Mouse (Mus musculus) small intestine, adult 2 months (tissue): Measurements from ENCODE around the gene C530008M17Rik.
A peak's percentile ranks its signal among the peaks of the same experiment; 100 is the strongest.

Experiments
- CTCF ChIP-seq: fragments of 200-500 bp; IDR thresholded peaks from 2 replicates; pipeline ENCODE4 v1.5.1; 2012; ENCODE audit warnings: low read depth, mild to moderate bottlenecking, control low read depth, inconsistent platforms, low read length, moderate library complexity, mixed read lengths; ENCODE audit not compliant: insufficient replicate concordance, insufficient read length; ENCODE audit errors: extremely low read depth
- POLR2A ChIP-seq: fragments of 200-500 bp; IDR thresholded peaks from 2 replicates; pipeline ENCODE4 v1.6.1; 2012; ENCODE audit warnings: low read depth, mild to moderate bottlenecking, control low read depth, inconsistent platforms, low read length, moderate library complexity

DNA sequence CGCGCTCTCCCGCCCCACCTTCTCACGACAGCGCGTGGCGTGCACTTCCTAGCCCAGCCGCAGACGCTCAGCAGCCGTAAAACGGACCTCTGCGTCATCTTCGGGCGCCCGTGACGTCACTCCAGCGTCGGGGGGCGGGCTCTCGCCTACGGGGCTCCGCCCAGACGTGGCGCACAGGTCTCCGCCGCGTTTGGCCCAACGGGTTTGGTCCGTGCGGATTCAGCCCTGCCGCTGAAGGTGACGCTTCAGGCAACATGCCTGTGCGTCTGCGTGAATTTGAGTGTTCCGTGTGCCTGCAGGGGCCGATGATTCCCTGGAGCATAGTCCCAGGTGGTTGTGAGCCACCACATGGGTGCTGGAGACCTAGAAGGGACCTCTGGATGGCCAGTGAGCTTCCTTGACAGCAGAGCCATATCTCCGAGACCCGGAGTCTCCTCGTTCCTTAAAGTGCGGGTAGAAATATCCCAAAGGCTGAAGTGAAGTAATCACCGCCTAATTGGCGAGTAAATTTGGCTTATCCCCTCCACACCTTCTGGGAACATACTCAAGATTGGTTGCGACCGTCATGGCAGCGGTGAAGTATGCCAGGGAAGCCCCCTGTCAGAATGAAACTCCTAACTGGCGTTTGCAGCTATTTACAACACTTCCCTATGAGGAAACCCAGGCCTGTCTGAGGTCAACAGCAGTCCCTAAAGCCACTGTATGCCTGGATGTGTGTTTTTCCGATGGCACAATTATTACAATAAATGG is 249.3 kb downstream of the C530008M17Rik start, which contains the start of gene Aasdh:
- TF ChIP-seq CTCF: no peak
- peak; percentile 87 for TF ChIP-seq POLR2A
